ENCODE assay signal across 8 mouse cellular contexts in genomic region chr10:23015935-23016694, GRCm38 (mm10).
DNase-seq lines count a peak whose midpoint lies in the region; ATAC-seq and TF ChIP-seq lines count a peak whose summit lies in the region.

No protein-coding gene starts in this region.

- no peaks in the 10 kb centered on the region for H3K36me3 ChIP-seq in forebrain, embryonic 12.5 days (replicated peaks)
- H3K36me3 ChIP-seq in forebrain, embryonic 10.5 days (replicated peaks), result no peaks in the 10 kb centered on the region
- no peaks in the 10 kb centered on the region for H3K36me3 ChIP-seq in hindbrain, postnatal 0 days (ENCODE audit: insufficient read depth, low read length)
- no peaks in the 10 kb centered on the region for H3K36me3 ChIP-seq in midbrain, embryonic 15.5 days (replicated peaks)

- H3K27me3 ChIP-seq in forebrain, embryonic 12.5 days, result no peaks in the 10 kb centered on the region
- H3K27me3 ChIP-seq in forebrain, embryonic 10.5 days (ENCODE audit: poor library complexity, severe bottlenecking), result no peaks in the 10 kb centered on the region
- H3K27me3 ChIP-seq in hindbrain, postnatal 0 days (ENCODE audit: insufficient read depth, low read length), result no peaks in the 10 kb centered on the region
- H3K27me3 ChIP-seq in midbrain, embryonic 15.5 days (replicated peaks), result no peaks in the 10 kb centered on the region

- no peak for TF ChIP-seq POLR2A in brain, embryonic 14.5 days (IDR thresholded peaks at IDR 0.05; ENCODE audit: borderline replicate concordance, extremely low read depth, insufficient read depth, insufficient read length, poor library complexity, severe bottlenecking)

- no peak for TF ChIP-seq CTCF in brain, embryonic 14.5 days (IDR thresholded peaks at IDR 0.05; ENCODE audit: borderline replicate concordance, extremely low read depth, insufficient read depth, insufficient read length)
- no peak for TF ChIP-seq CTCF in hindbrain, postnatal 0 days (IDR thresholded peaks at IDR 0.05; ENCODE audit: low read depth)

- H3K4me3 ChIP-seq in forebrain, embryonic 12.5 days (replicated peaks), result no peak overlapping the region
- H3K4me3 ChIP-seq in forebrain, embryonic 10.5 days, result no peak overlapping the region
- H3K4me3 ChIP-seq in hindbrain, postnatal 0 days (ENCODE audit: low read length), result no peak overlapping the region
- no peak overlapping the region for H3K4me3 ChIP-seq in midbrain, embryonic 15.5 days

- H3K4me2 ChIP-seq in forebrain, embryonic 12.5 days, result no peak overlapping the region
- H3K4me2 ChIP-seq in hindbrain, postnatal 0 days (ENCODE audit: low read depth, low read length), result no peak overlapping the region
- H3K4me2 ChIP-seq in midbrain, embryonic 15.5 days, result no peak overlapping the region

- 63% methylated on average over 3 of the region's 3 CpGs for WGBS in forebrain, embryonic 12.5 days
- WGBS in forebrain, embryonic 10.5 days, result 63% methylated on average over 3 of the region's 3 CpGs
- 36% methylated on average over 3 of the region's 3 CpGs for WGBS in hindbrain, postnatal 0 days
- WGBS in midbrain, embryonic 15.5 days, result 31% methylated on average over 3 of the region's 3 CpGs

- no peaks in the 10 kb centered on the region for H3K9me3 ChIP-seq in forebrain, embryonic 12.5 days
- no peaks in the 10 kb centered on the region for H3K9me3 ChIP-seq in forebrain, embryonic 10.5 days
- no peaks in the 10 kb centered on the region for H3K9me3 ChIP-seq in hindbrain, postnatal 0 days (ENCODE audit: low read length)
- no peaks in the 10 kb centered on the region for H3K9me3 ChIP-seq in midbrain, embryonic 15.5 days

- peak overlapping the region; percentile 27; the same call in 1 of the 2 replicates for H3K27ac ChIP-seq in forebrain, embryonic 12.5 days
- no peak overlapping the region for H3K27ac ChIP-seq in forebrain, embryonic 10.5 days
- no peak overlapping the region for H3K27ac ChIP-seq in hindbrain, postnatal 0 days
- H3K27ac ChIP-seq in midbrain, embryonic 15.5 days, result 0 out of 2 replicates have a peak overlapping the region, but pooled peaks have one; percentile 56

- H3K4me1 ChIP-seq in forebrain, embryonic 12.5 days, result 0 out of 2 replicates have a peak, but pooled peaks cover 6% of the 10 kb centered on the region
- no peaks in the 10 kb centered on the region for H3K4me1 ChIP-seq in forebrain, embryonic 10.5 days
- no peaks in the 10 kb centered on the region for H3K4me1 ChIP-seq in hindbrain, postnatal 0 days (ENCODE audit: insufficient read depth, low read length)
- no peaks in the 10 kb centered on the region for H3K4me1 ChIP-seq in midbrain, embryonic 15.5 days

- ATAC-seq in forebrain, embryonic 12.5 days (ENCODE audit: low FRiP score), result 0 out of 2 replicates have a peak, but pooled peaks have one; percentile 36
- peak; percentile 61 for ATAC-seq in hindbrain, postnatal 0 days
- peak; percentile 78 for ATAC-seq in midbrain, embryonic 15.5 days (replicated peaks)
- no peak for ATAC-seq in erythroid progenitor cell, adult 5-6 weeks (replicated peaks; ENCODE audit: low FRiP score, poor library complexity, severe bottlenecking)

- no peak overlapping the region for H3K9ac ChIP-seq in forebrain, embryonic 12.5 days
- no peak overlapping the region for H3K9ac ChIP-seq in hindbrain, postnatal 0 days (replicated peaks; ENCODE audit: low read length)
- H3K9ac ChIP-seq in midbrain, embryonic 15.5 days, result no peak overlapping the region

- no peak for DNase-seq in forebrain, embryonic 10.5 days (ENCODE audit: extremely low spot score, low spot score)
- DNase-seq in brain, embryonic 14.5 days (ENCODE audit: low read depth), result peak; percentile 80
- peak; percentile 68 for DNase-seq in hindbrain, postnatal 0 days (ENCODE audit: low spot score)
- DNase-seq in layer of hippocampus, postnatal 14 days (ENCODE audit: low spot score in 2 of 2), result no peak
- DNase-seq in adrenal gland, postnatal 36 days, result no peak

Comparison
In these comparisons a context has a peak if more than half of its experiments do, and no peak if none do; other contexts are left out.
1. H3K27ac ChIP-seq: peak in forebrain, embryonic 12.5 days (single experiment) and midbrain, embryonic 15.5 days (single experiment); none in forebrain, embryonic 10.5 days (single experiment) and hindbrain, postnatal 0 days (single experiment).
2. DNase-seq: peak in brain, embryonic 14.5 days (single experiment) and hindbrain, postnatal 0 days (single experiment); none in forebrain, embryonic 10.5 days (single experiment), layer of hippocampus, postnatal 14 days (0 of 2) and adrenal gland, postnatal 36 days (0 of 2).